Mouse (Mus musculus) duodenum, adult 2 months (tissue): ENCODE results near the gene Mmachc. TPM values are rescaled to one million over a fixed set of nuclear protein-coding genes. Genes with fewer than 3 reads are reported as not detected.

Experiments used
- polyA plus RNA-seq: library from polyadenylated mRNA; depleted of rRNA; stranded (reverse); fragments of >200 nt; gene quantifications from 2 replicates; pipeline ENCODE4 v1.2.3, GENCODE M21; 2012; ENCODE audit warnings: low replicate concordance; rRNA removed

Mmachc gene
- polyA plus RNA-seq = 1.7 and 5.1 TPM in 2 replicates

DNA sequence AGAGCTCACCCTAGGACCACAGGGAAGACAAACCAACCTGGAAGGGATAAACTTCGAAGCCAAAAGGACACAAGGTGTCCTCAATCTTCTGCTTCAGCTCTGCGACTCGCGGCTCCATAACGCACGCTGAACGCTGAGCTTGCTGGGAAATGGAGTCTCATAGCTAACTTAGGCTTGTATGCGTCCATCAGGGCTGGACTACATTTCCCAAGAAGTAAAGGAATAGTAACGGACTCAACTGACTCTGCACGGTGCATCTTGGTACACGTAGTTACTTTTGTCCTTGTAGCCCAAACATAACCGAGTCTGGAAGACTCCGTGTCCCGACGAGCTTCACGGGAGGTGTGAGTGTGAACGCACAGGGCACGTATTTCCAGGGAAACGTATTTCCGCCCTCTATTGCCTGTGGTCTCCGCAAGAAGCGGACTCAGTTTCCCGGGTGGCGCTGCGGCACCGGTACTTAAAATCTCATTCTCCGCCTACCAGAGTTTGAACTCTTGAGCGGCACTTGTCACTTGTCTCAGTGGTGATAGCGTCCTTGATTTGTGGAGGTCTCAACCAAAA is at the start of gene Mmachc, which contains the start of gene Ccdc163:
Gene Mmachc (minus strand): TSS at position 206 of the 564 bp plus-strand sequence.
Gene Ccdc163 (plus strand): TSS at position 309 of the 564 bp plus-strand sequence.

DNA sequence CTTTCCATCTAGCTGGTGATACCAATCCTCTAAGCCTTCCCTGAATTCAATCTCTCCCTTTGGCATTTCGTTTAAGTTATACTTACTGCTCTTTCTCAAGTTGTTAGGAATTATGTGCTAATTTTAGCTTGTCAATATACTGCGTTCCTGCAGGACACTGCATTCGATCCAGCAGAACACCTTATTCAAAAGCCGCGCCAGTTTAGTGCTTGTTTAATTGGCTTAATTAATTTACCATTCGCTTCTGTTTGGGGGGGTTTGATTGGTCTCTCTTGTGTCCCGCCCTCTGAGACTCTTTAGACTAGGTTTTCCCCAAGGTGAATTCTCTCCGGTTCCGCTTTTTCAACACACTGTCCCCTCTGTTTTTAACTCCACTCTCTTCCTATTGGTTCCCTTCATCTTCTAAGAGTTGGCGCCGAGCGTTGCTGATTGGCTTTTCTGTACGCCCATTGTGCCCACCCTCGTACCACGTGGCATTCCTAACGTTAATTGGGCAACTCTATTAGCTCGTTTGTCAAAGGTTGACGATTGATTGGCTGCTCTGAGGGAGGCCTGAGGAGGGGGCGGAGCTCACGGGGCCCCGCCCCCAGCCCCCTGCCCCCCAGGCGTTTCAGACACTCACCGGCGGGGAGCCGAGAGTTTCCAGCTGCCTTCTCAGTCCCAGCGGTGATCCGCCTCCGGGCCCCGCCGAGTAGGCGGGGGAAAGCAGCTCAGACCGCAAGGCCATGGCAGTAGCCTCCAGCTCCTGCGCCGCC is 12.3 kb upstream of the Mmachc start, which contains the start of gene Tesk2:
Gene Tesk2 (plus strand): TSS at position 606 of the 755 bp plus-strand sequence.

DNA sequence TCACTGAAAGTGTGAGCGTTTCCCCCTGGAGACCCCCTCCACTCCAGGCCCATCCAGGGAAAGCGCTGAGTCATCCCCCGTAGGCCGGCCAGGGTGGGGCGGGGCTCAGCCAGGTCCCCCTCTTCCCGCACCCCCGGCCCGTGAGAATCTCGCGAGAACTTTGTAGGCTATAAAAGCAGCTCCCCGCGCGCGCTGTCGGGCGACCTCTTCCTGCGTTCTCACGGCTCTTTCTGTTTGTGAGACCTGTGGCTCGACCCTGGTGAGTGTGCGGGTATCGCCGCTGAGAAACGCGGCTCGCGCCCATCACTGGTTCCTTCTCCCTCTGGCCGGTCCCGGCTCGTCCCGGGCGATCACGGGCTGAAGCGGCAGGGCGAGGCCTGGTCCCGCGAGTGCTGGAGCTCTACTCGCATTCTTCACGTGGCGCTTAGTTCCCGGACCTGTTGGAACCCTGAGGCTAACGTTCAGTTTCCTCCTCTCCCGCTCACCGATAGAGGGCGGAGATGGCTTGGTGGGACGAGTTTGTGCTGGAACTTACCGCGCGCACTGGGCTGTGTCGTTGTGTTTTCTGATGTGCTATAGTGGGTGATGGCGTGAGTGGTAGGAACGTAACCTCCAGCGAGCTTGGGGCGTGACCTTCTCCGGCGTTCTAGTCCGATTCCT is 22.7 kb downstream of the Mmachc start, which contains the start of gene Prdx1:
Gene Prdx1 (plus strand): TSS at position 143 of the 660 bp plus-strand sequence.

Other genes starting within 250 kb of the Mmachc start
- gene Mast2, start 244.2 kb downstream of the Mmachc start, polyA plus RNA-seq = 170 and 175 TPM in 2 replicates
- 0.23 and 0.25 TPM in 2 replicates for gene Ipp, start 200.9 kb downstream of the Mmachc start, polyA plus RNA-seq
- 2.0 and 2.3 TPM in 2 replicates for gene Tmem69, start 152.5 kb downstream of the Mmachc start, polyA plus RNA-seq
- gene Gpbp1l1, start 150.7 kb downstream of the Mmachc start, polyA plus RNA-seq = 19.2 TPM in 2 replicates
- 3.9 and 5.9 TPM in 2 replicates for gene Ccdc17, start 111.8 kb downstream of the Mmachc start, polyA plus RNA-seq
- gene Nasp, start 80.5 kb downstream of the Mmachc start, polyA plus RNA-seq = 0.38 and 2.5 TPM in 2 replicates
- 553 and 797 TPM in 2 replicates for gene Akr1a1, start 56.7 kb downstream of the Mmachc start, polyA plus RNA-seq
- 49.2 and 53.2 TPM in 2 replicates for gene Prdx1, start 22.9 kb downstream of the Mmachc start, polyA plus RNA-seq
- 7.8 and 9.1 TPM in 2 replicates for gene Ccdc163, start 103 bp upstream of the Mmachc start, polyA plus RNA-seq
- 6.9 and 20.8 TPM in 2 replicates for gene Tesk2, start 12.5 kb upstream of the Mmachc start, polyA plus RNA-seq
- 8.2 and 9.2 TPM in 2 replicates for gene Toe1, start 99.2 kb upstream of the Mmachc start, polyA plus RNA-seq
- gene Mutyh, start 99.3 kb upstream of the Mmachc start, polyA plus RNA-seq = 3.7 and 4.4 TPM in 2 replicates
- gene Hpdl, start 113.3 kb upstream of the Mmachc start, polyA plus RNA-seq = 7.3 and 8.6 TPM in 2 replicates
- gene Zswim5, start 169.0 kb upstream of the Mmachc start, polyA plus RNA-seq = 6.3 and 9.9 TPM in 2 replicates